In the genomic region with DNA sequence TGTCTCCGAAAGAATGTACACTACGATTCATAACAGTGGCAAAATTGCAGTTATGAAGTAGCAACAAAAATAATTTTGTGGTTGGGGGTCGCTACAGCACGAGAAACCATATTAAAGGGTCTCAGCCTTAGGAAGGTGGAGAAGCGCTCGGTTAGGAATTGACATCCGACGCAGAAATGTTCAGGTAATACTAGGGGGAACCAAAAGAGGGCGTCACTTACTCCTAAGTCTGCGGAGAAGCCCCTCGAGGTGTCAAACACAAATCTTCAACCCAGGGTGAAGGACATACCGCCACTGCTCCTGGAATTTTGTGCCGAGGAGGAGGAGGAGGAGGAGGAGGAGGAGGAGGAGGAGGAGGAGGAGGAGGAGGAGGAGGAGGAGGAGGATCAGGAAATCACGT, we compare ENCODE assay signal across 11 mouse cellular contexts. TPM values are rescaled to one million over a fixed set of nuclear protein-coding genes. Genes with fewer than 3 reads are reported as not detected.
A peak's percentile ranks its signal among the peaks of the same experiment; 100 is the strongest.
DNase-seq lines count a peak whose midpoint lies in the region; ATAC-seq and TF ChIP-seq lines count a peak whose summit lies in the region.
"Had no signal": no experiment of that assay in that cellular context is flagged by ENCODE, and none has a peak within 500 bp of the region (broad histone marks: within the 10 kb centered on the region; RNA-seq: fewer than 3 reads in every experiment).

No protein-coding gene starts in this region.

- H3K4me2 ChIP-seq in neural tube, embryonic 13.5 days, result peak overlapping the region; percentile 100

- H3K4me1 ChIP-seq in limb, embryonic 10.5 days, result peaks cover 36% of the 10 kb centered on the region
- H3K4me1 ChIP-seq in neural tube, embryonic 13.5 days (replicated peaks), result peaks cover 33% of the 10 kb centered on the region

- no peak overlapping the region for H3K9ac ChIP-seq in neural tube, embryonic 13.5 days

- DNase-seq in cerebellum, adult 9-10 months, result peak; percentile 31
- no peak for DNase-seq in layer of hippocampus, adult 2 months (ENCODE audit: low spot score in 2 of 2)
- no peak for DNase-seq in layer of hippocampus, adult 9-11 months
- no peak for DNase-seq in limb, embryonic 10.5 days (ENCODE audit: low spot score)
- DNase-seq in kidney, adult 8-10 months, result no peak
- DNase-seq: gastrocnemius, adult 2 months had no signal

- WGBS in limb, embryonic 10.5 days, result 22% methylated on average over 12 of the region's 14 CpGs
- WGBS in neural tube, embryonic 13.5 days, result 25% methylated on average over 13 of the region's 14 CpGs

- H3K9me3 ChIP-seq in limb, embryonic 10.5 days (replicated peaks), result no peaks in the 10 kb centered on the region
- no peaks in the 10 kb centered on the region for H3K9me3 ChIP-seq in neural tube, embryonic 13.5 days

- H3K4me3 ChIP-seq in layer of hippocampus, adult 2 months, result no peak overlapping the region
- H3K4me3 ChIP-seq in limb, embryonic 10.5 days, result 0 out of 2 replicates have a peak overlapping the region, but pooled peaks have one; percentile 65
- H3K4me3 ChIP-seq in neural tube, embryonic 13.5 days, result 0 out of 2 replicates have a peak overlapping the region, but pooled peaks have one; percentile 70

- peak; percentile 20; the same call in 1 of the 2 replicates for TF ChIP-seq CTCF in layer of hippocampus, adult 2 months (conservative IDR thresholded peaks at IDR 0.05)

- peaks cover 61% of the 10 kb centered on the region for H3K27me3 ChIP-seq in limb, embryonic 10.5 days (ENCODE audit: low read depth, poor library complexity, severe bottlenecking)
- peaks cover 65% of the 10 kb centered on the region for H3K27me3 ChIP-seq in neural tube, embryonic 13.5 days

- no peaks in the 10 kb centered on the region for H3K36me3 ChIP-seq in limb, embryonic 10.5 days
- H3K36me3 ChIP-seq in neural tube, embryonic 13.5 days, result no peaks in the 10 kb centered on the region

- no peak for ATAC-seq in cerebellum, adult (ENCODE audit: insufficient number of reproducible peaks, low FRiP score, low TSS enrichment)
- ATAC-seq in neural tube, embryonic 13.5 days (ENCODE audit: low read depth), result no peak
- ATAC-seq in granulocyte monocyte progenitor cell, adult 5-6 weeks (replicated peaks; ENCODE audit: poor library complexity, severe bottlenecking), result no peak
- ATAC-seq: intestine, embryonic 16.5 days had no signal

- H3K27ac ChIP-seq in layer of hippocampus, adult 2 months, result no peak overlapping the region
- H3K27ac ChIP-seq in limb, embryonic 10.5 days, result no peak overlapping the region
- H3K27ac ChIP-seq in neural tube, embryonic 13.5 days (replicated peaks), result no peak overlapping the region
- H3K27ac ChIP-seq: gastrocnemius, adult 2 months had no signal

RNA-seq across cellular contexts. Expression of gene Lgr5, which starts 2.9 kb away (rescaled TPM):
- total RNA-seq in layer of hippocampus, adult 2 months (2021), result 1 to 10 TPM; 1.4 to 2.3 TPM
- 1.4 and 2.3 TPM in 2 replicates for polyA plus RNA-seq in limb, embryonic 10.5 days (2016; fragmentation: Nextera tagmentation; extraction: Ambion mirVana)
- 3.4 and 4.1 TPM in 2 replicates for polyA plus RNA-seq in neural tube, embryonic 13.5 days (2015; fragmentation: Nextera tagmentation; extraction: Ambion mirVana)
- not detected in 2 replicates for total RNA-seq in granulocyte monocyte progenitor cell, adult 5-6 weeks (2014; fragmentation: Nextera tagmentation)
- total RNA-seq in granulocyte monocyte progenitor cell, adult 5-6 weeks (2017), result not detected in 2 replicates
- total RNA-seq: gastrocnemius, adult 2 months had no signal

RNA-seq across cellular contexts. Expression of gene A930009A15Rik, which starts 14.9 kb away (rescaled TPM):
- total RNA-seq in layer of hippocampus, adult 2 months (2021), result under 1 TPM in 1 of 2 experiments, not detected in 1; 0.61 TPM
- not detected in 2 replicates for polyA plus RNA-seq in limb, embryonic 10.5 days (2016; fragmentation: Nextera tagmentation; extraction: Ambion mirVana)
- 0.61 and 0.66 TPM in 2 replicates for polyA plus RNA-seq in neural tube, embryonic 13.5 days (2015; fragmentation: Nextera tagmentation; extraction: Ambion mirVana)
- not detected in 2 replicates for total RNA-seq in granulocyte monocyte progenitor cell, adult 5-6 weeks (2014; fragmentation: Nextera tagmentation)
- total RNA-seq in granulocyte monocyte progenitor cell, adult 5-6 weeks (2017), result not detected in 2 replicates
- total RNA-seq: gastrocnemius, adult 2 months had no signal
- polyA plus RNA-seq: intestine, embryonic 16.5 days; stomach, embryonic 16.5 days had no signal
